Mouse (Mus musculus) brown adipose tissue, adult 24 weeks (tissue): ENCODE data around the gene Prok1. TPM values are rescaled to one million over a fixed set of nuclear protein-coding genes. Genes with fewer than 3 reads are reported as not detected.

Source experiments
- H3K27ac ChIP-seq: fragments of 200-500 bp; replicated peaks from 2 replicates; pipeline ENCODE4 v1.5.1; 2012; ENCODE audit warnings: low read depth, mild to moderate bottlenecking, low read length
- H3K4me1 ChIP-seq: fragments of 200-500 bp; 2 replicates; pipeline ENCODE4 v1.6.1; 2012; ENCODE audit warnings: low read length, mixed read lengths; ENCODE audit not compliant: control insufficient read depth, insufficient read depth, insufficient read length
- H3K4me3 ChIP-seq: fragments of 200-500 bp; 2 replicates; pipeline ENCODE4 v1.5.1; 2012; ENCODE audit warnings: low read depth, mild to moderate bottlenecking, low read length, moderate library complexity; ENCODE audit not compliant: insufficient read depth
- polyA plus RNA-seq: library from polyadenylated mRNA; stranded (reverse); fragments of >200 nt; gene quantifications from 2 replicates; pipeline ENCODE4 v1.2.4, GENCODE M21; 2012; ENCODE audit not compliant: missing spikeins, insufficient read depth, insufficient read length

Gene Prok1
- polyA plus RNA-seq, 1 experiment, result not detected

GRCm38 (mm10) chr3:107183178-107183577 is 56.3 kb downstream of the Prok1 start:
- no peaks in the 10 kb centered on the region for H3K4me1 ChIP-seq
- no peak overlapping the region for H3K27ac ChIP-seq
- H3K4me3 ChIP-seq, result no peak overlapping the region

Other genes starting within 250 kb of the Prok1 start
- gene Kcna3, start 203.5 kb downstream of the Prok1 start, polyA plus RNA-seq, result 0.55 TPM in 1 of 2 replicates, not detected in the other
- gene Kcna2, start 138.6 kb downstream of the Prok1 start, polyA plus RNA-seq, result 1.3 and 1.6 TPM in 2 replicates
- gene Kcna10, start 56.7 kb downstream of the Prok1 start, polyA plus RNA-seq, result not detected in 2 replicates
- not detected in 2 replicates for gene Cym, start 18.0 kb downstream of the Prok1 start, polyA plus RNA-seq
- gene A630076J17Rik, start 9.1 kb downstream of the Prok1 start, polyA plus RNA-seq, result not detected in 2 replicates
- 146 and 167 TPM in 2 replicates for gene Lamtor5, start 39.2 kb upstream of the Prok1 start, polyA plus RNA-seq
- 0.83 TPM in 1 of 2 replicates, not detected in the other for gene Slc16a4, start 51.5 kb upstream of the Prok1 start, polyA plus RNA-seq
- 7.2 and 8.9 TPM in 2 replicates for gene Rbm15, start 94.0 kb upstream of the Prok1 start, polyA plus RNA-seq
- gene Kcnc4, start 219.8 kb upstream of the Prok1 start, polyA plus RNA-seq, result 0.48 and 0.50 TPM in 2 replicates